Comparison of ENCODE assay signal across 17 mouse cellular contexts in genomic region chr1:21499815-21500534, GRCm38 (mm10).
A peak's percentile ranks its signal among the peaks of the same experiment; 100 is the strongest.
DNase-seq lines count a peak whose midpoint lies in the region; ATAC-seq and TF ChIP-seq lines count a peak whose summit lies in the region.
"Had no signal": no experiment of that assay in that cellular context is flagged by ENCODE, and none has a peak within 500 bp of the region (broad histone marks: within the 10 kb centered on the region; RNA-seq: fewer than 3 reads in every experiment).

No protein-coding gene starts in this region.

- no peak for TF ChIP-seq EP300 in stomach, postnatal 0 days (optimal IDR thresholded peaks at IDR 0.05)

- no peaks in the 10 kb centered on the region for H3K9me3 ChIP-seq in heart, embryonic 11.5 days (replicated peaks; ENCODE audit: control insufficient read depth, low read length)
- no peaks in the 10 kb centered on the region for H3K9me3 ChIP-seq in midbrain, embryonic 14.5 days (ENCODE audit: control insufficient read depth, low read length)
- no peaks in the 10 kb centered on the region for H3K9me3 ChIP-seq in midbrain, embryonic 13.5 days
- no peaks in the 10 kb centered on the region for H3K9me3 ChIP-seq in embryonic facial prominence, embryonic 14.5 days (ENCODE audit: control insufficient read depth, low read length)
- H3K9me3 ChIP-seq in stomach, postnatal 0 days (ENCODE audit: control insufficient read depth, low read length): no peaks in the 10 kb centered on the region
- H3K9me3 ChIP-seq: forebrain, embryonic 13.5 days had no signal

- H3K36me3 ChIP-seq in heart, embryonic 11.5 days (ENCODE audit: control insufficient read depth, insufficient read depth, low read length): no peaks in the 10 kb centered on the region
- H3K36me3 ChIP-seq in midbrain, embryonic 14.5 days (ENCODE audit: control insufficient read depth, insufficient read depth, low read length): no peaks in the 10 kb centered on the region
- no peaks in the 10 kb centered on the region for H3K36me3 ChIP-seq in midbrain, embryonic 13.5 days
- H3K36me3 ChIP-seq in embryonic facial prominence, embryonic 14.5 days (ENCODE audit: control insufficient read depth, insufficient read depth, low read length): no peaks in the 10 kb centered on the region
- H3K36me3 ChIP-seq in stomach, postnatal 0 days (ENCODE audit: control insufficient read depth, insufficient read depth, low read length): no peaks in the 10 kb centered on the region

- H3K4me3 ChIP-seq in heart, embryonic 11.5 days (ENCODE audit: low read depth, low read length): no peak overlapping the region
- H3K4me3 ChIP-seq in midbrain, embryonic 14.5 days (replicated peaks; ENCODE audit: low read depth, low read length): no peak overlapping the region
- H3K4me3 ChIP-seq in midbrain, embryonic 13.5 days (replicated peaks): no peak overlapping the region
- no peak overlapping the region for H3K4me3 ChIP-seq in embryonic facial prominence, embryonic 14.5 days (ENCODE audit: low read depth, low read length)
- no peak overlapping the region for H3K4me3 ChIP-seq in stomach, postnatal 0 days (ENCODE audit: low read depth, low read length)
- H3K4me3 ChIP-seq: forebrain, embryonic 13.5 days; heart, adult 2 months had no signal

- H3K4me1 ChIP-seq in heart, embryonic 11.5 days (ENCODE audit: control insufficient read depth, insufficient read depth, low read length): no peaks in the 10 kb centered on the region
- no peaks in the 10 kb centered on the region for H3K4me1 ChIP-seq in midbrain, embryonic 14.5 days (ENCODE audit: control insufficient read depth, insufficient read depth, low read length)
- H3K4me1 ChIP-seq in midbrain, embryonic 13.5 days (replicated peaks): no peaks in the 10 kb centered on the region
- H3K4me1 ChIP-seq in embryonic facial prominence, embryonic 14.5 days (ENCODE audit: control insufficient read depth, insufficient read depth, low read length): peaks cover 5% of the 10 kb centered on the region; the same call in 1 of the 2 replicates
- no peaks in the 10 kb centered on the region for H3K4me1 ChIP-seq in stomach, postnatal 0 days (replicated peaks; ENCODE audit: control insufficient read depth, insufficient read depth)
- H3K4me1 ChIP-seq: forebrain, embryonic 13.5 days had no signal

- TF ChIP-seq CTCF in stomach, postnatal 0 days (IDR thresholded peaks at IDR 0.05; ENCODE audit: low read depth): no peak

- intact Hi-C loops in heart, postnatal 36 days (cut with DNase I): no loop called here

- peak overlapping the region; percentile 19; the same call in 1 of the 2 replicates for H3K4me2 ChIP-seq in heart, embryonic 11.5 days
- H3K4me2 ChIP-seq in midbrain, embryonic 14.5 days (ENCODE audit: low read length): no peak overlapping the region
- no peak overlapping the region for H3K4me2 ChIP-seq in midbrain, embryonic 13.5 days (replicated peaks)
- H3K4me2 ChIP-seq in embryonic facial prominence, embryonic 14.5 days (ENCODE audit: low read depth, low read length): peak overlapping the region; percentile 23; the same call in 1 of the 2 replicates
- H3K4me2 ChIP-seq in stomach, postnatal 0 days (replicated peaks; ENCODE audit: low read depth): no peak overlapping the region
- H3K4me2 ChIP-seq: forebrain, embryonic 13.5 days; liver, embryonic 11.5 days had no signal

- no peaks in the 10 kb centered on the region for H3K27me3 ChIP-seq in heart, embryonic 11.5 days (ENCODE audit: control insufficient read depth, insufficient read depth, low read length)
- H3K27me3 ChIP-seq in midbrain, embryonic 14.5 days (ENCODE audit: control insufficient read depth, insufficient read depth, low read length): no peaks in the 10 kb centered on the region
- H3K27me3 ChIP-seq in midbrain, embryonic 13.5 days: no peaks in the 10 kb centered on the region
- no peaks in the 10 kb centered on the region for H3K27me3 ChIP-seq in embryonic facial prominence, embryonic 14.5 days (replicated peaks; ENCODE audit: control insufficient read depth, insufficient read depth, low read length)
- H3K27me3 ChIP-seq in stomach, postnatal 0 days (ENCODE audit: control insufficient read depth, insufficient read depth, low read length): no peaks in the 10 kb centered on the region
- H3K27me3 ChIP-seq: forebrain, embryonic 13.5 days had no signal

- WGBS in heart, embryonic 11.5 days (ENCODE audit: insufficient replicate concordance): 54% methylated on average over 10 of the region's 10 CpGs
- WGBS in midbrain, embryonic 14.5 days: 65% methylated on average over 10 of the region's 10 CpGs
- WGBS in midbrain, embryonic 13.5 days: 63% methylated on average over 10 of the region's 10 CpGs
- 28% methylated on average over 10 of the region's 10 CpGs for WGBS in embryonic facial prominence, embryonic 14.5 days
- 15% methylated on average over 10 of the region's 10 CpGs for WGBS in stomach, postnatal 0 days

- H3K27ac ChIP-seq in heart, embryonic 11.5 days (ENCODE audit: low read depth, low read length): no peak overlapping the region
- H3K27ac ChIP-seq in midbrain, embryonic 14.5 days (replicated peaks; ENCODE audit: low read depth, low read length): no peak overlapping the region
- H3K27ac ChIP-seq in midbrain, embryonic 13.5 days: no peak overlapping the region
- no peak overlapping the region; the same call in 1 of the 2 replicates for H3K27ac ChIP-seq in embryonic facial prominence, embryonic 14.5 days (replicated peaks; ENCODE audit: low read depth, low read length)
- H3K27ac ChIP-seq in stomach, postnatal 0 days (replicated peaks): no peak overlapping the region
- H3K27ac ChIP-seq: forebrain, embryonic 13.5 days; heart, adult 2 months had no signal

- H3K9ac ChIP-seq in heart, embryonic 11.5 days (ENCODE audit: low read depth, low read length): no peak overlapping the region
- H3K9ac ChIP-seq in midbrain, embryonic 14.5 days (replicated peaks; ENCODE audit: low read length): no peak overlapping the region
- no peak overlapping the region for H3K9ac ChIP-seq in midbrain, embryonic 13.5 days (replicated peaks)
- no peak overlapping the region for H3K9ac ChIP-seq in embryonic facial prominence, embryonic 14.5 days (ENCODE audit: low read depth, low read length)
- H3K9ac ChIP-seq in stomach, postnatal 0 days (ENCODE audit: low read length): no peak overlapping the region
- H3K9ac ChIP-seq: forebrain, embryonic 13.5 days had no signal

- no peak for ATAC-seq in heart, embryonic 11.5 days (replicated peaks; ENCODE audit: insufficient number of reproducible peaks, low FRiP score, low TSS enrichment)
- no peak for ATAC-seq in midbrain, embryonic 14.5 days (ENCODE audit: low FRiP score, low TSS enrichment)
- no peak for ATAC-seq in midbrain, embryonic 13.5 days
- ATAC-seq in embryonic facial prominence, embryonic 14.5 days (ENCODE audit: low read depth): no peak
- ATAC-seq in stomach, postnatal 0 days (ENCODE audit: low FRiP score, low TSS enrichment): no peak
- no peak for ATAC-seq in erythroblast, adult 5-6 weeks (replicated peaks; ENCODE audit: low FRiP score, poor library complexity, severe bottlenecking)
- ATAC-seq: forebrain, embryonic 13.5 days; hindbrain, embryonic 16.5 days had no signal

- no peak for DNase-seq in heart, postnatal 36 days
- peak; percentile 23 for DNase-seq in midbrain, embryonic 14.5 days
- peak; percentile 38 for DNase-seq in embryonic facial prominence, embryonic 14.5 days (ENCODE audit: low spot score)
- DNase-seq in stomach, postnatal 0 days (ENCODE audit: low spot score): peak; percentile 17
- DNase-seq in layer of hippocampus, adult 11-12 months (ENCODE audit: low spot score): no peak
- DNase-seq: cerebellum, postnatal 25 days; gastrocnemius, postnatal 10 days; heart, adult 2 months; heart, postnatal 10 days; lung, postnatal 10 days; thymus, postnatal 4 days had no signal

Comparison
In these comparisons a context has a peak if more than half of its experiments do, and no peak if none do; other contexts are left out.
1. H3K4me2 ChIP-seq: peak in heart, embryonic 11.5 days (single experiment) and embryonic facial prominence, embryonic 14.5 days (single experiment); none in midbrain, embryonic 14.5 days (single experiment), midbrain, embryonic 13.5 days (single experiment) and stomach, postnatal 0 days (single experiment).
2. DNase-seq: peak in midbrain, embryonic 14.5 days (single experiment), embryonic facial prominence, embryonic 14.5 days (single experiment) and stomach, postnatal 0 days (single experiment); none in heart, postnatal 36 days (0 of 2) and layer of hippocampus, adult 11-12 months (single experiment).